Mouse (Mus musculus) heart, adult 9 months (tissue): ENCODE measurements around the gene Dusp8.

Experiments
- DNase-seq, 2 experiments: peaks; one replicate each; pipeline ENCODE4 v3.0.0; 2022; ENCODE audit warnings: low spot score in 2 of 2

The Dusp8 gene

DNA sequence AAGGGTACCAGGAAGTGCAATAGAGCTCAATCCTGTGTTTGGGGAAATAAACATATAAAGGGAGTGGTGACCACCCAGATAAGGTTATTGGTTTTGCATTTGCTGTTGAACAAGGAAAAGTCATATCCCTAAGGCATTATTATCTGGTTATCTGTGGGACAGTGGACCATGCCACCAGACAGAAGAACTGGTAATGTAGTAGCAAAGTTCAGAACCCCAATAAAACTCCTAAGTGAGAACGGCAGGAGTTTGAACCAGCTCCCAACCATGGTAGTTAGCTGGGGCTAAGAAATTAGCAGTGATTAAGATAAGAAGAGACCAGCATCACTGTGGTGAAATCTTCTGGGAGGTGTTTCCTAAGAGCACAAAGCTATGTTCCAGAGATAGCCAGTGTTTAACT, 49.7 kb downstream of the Dusp8 start:
- no peak for DNase-seq

GRCm38 (mm10) chr7:142045344-142045743, 50.3 kb downstream of the Dusp8 start:
- no peak for DNase-seq

DNA sequence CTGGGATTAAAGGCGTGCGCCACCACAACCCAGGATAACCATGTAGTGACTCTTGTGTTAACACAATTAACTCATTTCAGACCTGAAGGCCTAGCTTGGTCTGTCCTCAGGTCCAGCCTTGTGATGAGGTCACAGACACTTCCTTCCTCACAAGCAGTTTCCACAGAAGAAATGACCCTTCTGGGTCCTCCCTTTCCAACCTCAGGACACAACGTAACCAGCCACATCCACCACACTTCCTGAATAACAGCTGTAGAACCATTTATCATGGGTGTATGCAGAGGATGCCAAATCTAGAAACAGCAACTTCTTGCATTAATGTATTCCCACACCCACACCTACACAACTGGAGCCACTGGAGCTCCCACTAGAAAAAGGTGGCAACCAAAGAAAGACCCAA, 54.9 kb downstream of the Dusp8 start:
- DNase-seq: peak; percentile 60 to 87

DNA sequence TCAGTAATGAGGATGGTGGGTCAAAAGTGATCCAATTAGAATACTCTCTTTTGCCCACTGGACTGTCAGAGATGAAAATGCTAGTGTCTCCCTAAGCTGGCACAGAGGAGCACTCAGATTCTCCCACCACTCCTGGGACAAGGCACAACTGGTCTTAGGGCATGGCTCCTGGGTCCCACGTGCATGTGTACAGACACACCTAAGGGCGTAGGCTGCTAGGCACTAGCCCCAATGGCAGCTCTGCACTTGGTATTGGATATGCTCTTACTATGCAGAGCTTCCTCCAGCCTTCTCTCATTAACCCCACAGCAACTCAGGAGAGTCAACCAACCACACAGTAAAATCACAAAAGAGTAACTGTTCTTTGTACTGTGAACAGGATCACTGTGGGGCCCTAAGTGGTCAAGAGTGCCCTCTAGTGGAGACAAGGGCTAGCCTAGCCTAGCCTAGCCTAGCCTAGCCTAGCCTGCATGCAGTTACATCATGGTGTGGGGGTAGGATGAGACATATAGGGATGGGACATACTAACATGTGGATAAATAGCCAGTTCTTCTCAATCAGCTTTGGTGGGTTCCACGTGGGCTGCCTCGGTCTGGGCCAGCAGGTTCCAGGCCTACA, 58.0 kb downstream of the Dusp8 start:
- DNase-seq: no peak

DNA sequence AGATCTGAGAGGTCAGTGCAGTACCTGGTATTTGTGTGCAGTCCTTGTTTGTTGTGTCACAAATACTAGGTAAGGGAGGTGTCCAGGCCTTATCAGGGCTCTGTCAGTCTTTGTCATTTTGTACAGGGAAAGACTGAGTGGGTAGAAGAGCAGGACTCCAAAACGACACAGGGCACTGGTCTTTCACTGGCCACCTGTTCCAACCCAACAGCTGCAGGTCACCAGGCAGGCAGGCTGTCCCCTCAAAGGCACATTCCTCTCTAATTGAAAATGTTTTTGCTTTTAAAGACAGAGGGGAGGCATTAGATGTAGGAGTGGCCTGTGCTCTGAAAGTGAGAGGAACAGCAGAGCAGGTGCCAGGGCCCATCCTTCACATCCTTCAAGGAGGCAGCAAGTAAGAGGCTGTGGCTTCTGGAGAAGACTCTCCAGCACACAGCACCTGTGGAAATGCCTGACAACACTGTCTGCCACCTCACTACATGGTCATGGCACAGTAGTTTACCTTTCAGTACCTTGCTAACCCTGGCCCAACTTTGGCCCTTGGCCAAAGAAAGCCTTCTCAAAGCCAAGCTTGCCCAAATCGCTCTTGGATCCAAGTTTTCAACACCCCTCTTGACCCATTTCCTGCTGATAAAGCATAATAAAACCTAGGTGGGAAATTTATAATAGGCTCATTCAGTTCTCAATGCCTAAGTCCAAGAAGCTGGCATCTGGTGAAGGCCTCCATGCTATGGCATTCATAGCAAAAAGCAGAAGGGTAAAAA, 60.4 kb downstream of the Dusp8 start:
- no peak for DNase-seq

GRCm38 (mm10) chr7:142034198-142034597, 61.4 kb downstream of the Dusp8 start:
- peak; percentile 88 to 91 for DNase-seq

DNA sequence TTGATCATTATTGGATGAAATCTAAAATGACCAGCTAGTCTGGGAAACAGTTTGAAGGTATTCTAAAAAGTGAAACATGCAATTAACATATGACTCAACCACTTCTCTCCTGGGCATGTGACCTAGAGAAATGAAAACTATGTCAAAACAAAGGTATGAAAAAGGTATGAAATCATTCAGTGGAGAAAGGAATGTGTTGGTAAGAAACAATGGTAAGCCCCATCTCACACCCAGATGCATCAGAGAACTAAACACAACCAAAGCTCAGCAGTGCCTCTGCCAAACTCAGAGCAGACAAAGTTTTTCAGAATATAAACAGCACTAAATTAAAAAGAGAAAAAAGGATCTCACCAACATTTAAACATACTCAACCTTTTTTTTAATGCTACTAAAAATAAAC, 65.6 kb downstream of the Dusp8 start:
- no peak for DNase-seq
